Mouse (Mus musculus): ENCODE data around the gene Gm6217. TPM values are rescaled to one million over a fixed set of nuclear protein-coding genes. Genes with fewer than 3 reads are reported as not detected.

The Gm6217 gene
- polyA plus RNA-seq, 1 experiment from 2014 or later = not detected

Other genes starting within 250 kb of the Gm6217 start
- 187 and 214 TPM in 2 replicates for gene Mff, start 206.5 kb downstream of the Gm6217 start, polyA plus RNA-seq (2015; fragmentation: Nextera tagmentation; extraction: Ambion mirVana)
- gene Tm4sf20, start 162.9 kb downstream of the Gm6217 start, polyA plus RNA-seq (2015; fragmentation: Nextera tagmentation; extraction: Ambion mirVana) = not detected in 2 replicates
- gene Gm47791, start 160.2 kb downstream of the Gm6217 start, polyA plus RNA-seq (2015; fragmentation: Nextera tagmentation; extraction: Ambion mirVana) = not detected in 2 replicates
- gene Agfg1, start 91.9 kb downstream of the Gm6217 start, polyA plus RNA-seq (2015; fragmentation: Nextera tagmentation; extraction: Ambion mirVana) = 29.0 and 29.3 TPM in 2 replicates
- 0.19 TPM in 2 replicates for gene A030005L19Rik, start 18.1 kb downstream of the Gm6217 start, polyA plus RNA-seq (2015; fragmentation: Nextera tagmentation; extraction: Ambion mirVana)
- gene A030014E15Rik, start 6.5 kb downstream of the Gm6217 start, polyA plus RNA-seq (2015; fragmentation: Nextera tagmentation; extraction: Ambion mirVana) = not detected in 2 replicates
- not detected in 2 replicates for gene A030003K21Rik, start 12.0 kb upstream of the Gm6217 start, polyA plus RNA-seq (2015; fragmentation: Nextera tagmentation; extraction: Ambion mirVana)
- gene Gm7544, start 24.6 kb upstream of the Gm6217 start, polyA plus RNA-seq (2015; fragmentation: Nextera tagmentation; extraction: Ambion mirVana) = not detected in 2 replicates
- gene Gm47955, start 28.9 kb upstream of the Gm6217 start, polyA plus RNA-seq (2015; fragmentation: Nextera tagmentation; extraction: Ambion mirVana) = not detected in 2 replicates
- not detected in 2 replicates for gene Gm47959, start 69.1 kb upstream of the Gm6217 start, polyA plus RNA-seq (2015; fragmentation: Nextera tagmentation; extraction: Ambion mirVana)
- gene Slc19a3, start 107.0 kb upstream of the Gm6217 start, polyA plus RNA-seq (2015; fragmentation: Nextera tagmentation; extraction: Ambion mirVana) = 1.6 and 2.0 TPM in 2 replicates
- gene Krtap28-10, start 111.1 kb upstream of the Gm6217 start, polyA plus RNA-seq (2015; fragmentation: Nextera tagmentation; extraction: Ambion mirVana) = not detected in 2 replicates
- not detected in 2 replicates for gene Gm47969, start 113.5 kb upstream of the Gm6217 start, polyA plus RNA-seq (2015; fragmentation: Nextera tagmentation; extraction: Ambion mirVana)
- not detected in 2 replicates for gene A030005K14Rik, start 128.0 kb upstream of the Gm6217 start, polyA plus RNA-seq (2015; fragmentation: Nextera tagmentation; extraction: Ambion mirVana)
- gene Krtap28-13, start 129.5 kb upstream of the Gm6217 start, polyA plus RNA-seq (2015; fragmentation: Nextera tagmentation; extraction: Ambion mirVana) = not detected in 2 replicates
- gene Ccl20, start 185.4 kb upstream of the Gm6217 start, polyA plus RNA-seq (2015; fragmentation: Nextera tagmentation; extraction: Ambion mirVana) = 0.25 and 0.47 TPM in 2 replicates
- gene Daw1, start 228.4 kb upstream of the Gm6217 start, polyA plus RNA-seq (2015; fragmentation: Nextera tagmentation; extraction: Ambion mirVana) = not detected in 2 replicates